Mouse (Mus musculus): ENCODE results near the gene Gm10135.
"Not testable (repeated sequence)": the region's sequence is repeated elsewhere in the genome, so short reads cannot be mapped to it uniquely, and the experiment has no call there.

Gene Gm10135

GRCm38 (mm10) chr5:72974602-72975001 is at the start of gene Gm10135:
Gene Gm10135, minus strand, starts transcription at chr5:72974702.
- DNase-seq, result no peak

GRCm38 (mm10) chr5:73023801-73024200 is 49.3 kb upstream of the Gm10135 start:
- DNase-seq, result no peak

- no peak for DNase-seq
These were observed 40.2 kb upstream of the Gm10135 start for GRCm38 (mm10) chr5:73014745-73015144.

- peak; percentile 31 for DNase-seq
These were observed 39.2 kb upstream of the Gm10135 start for GRCm38 (mm10) chr5:73013611-73014287.

GRCm38 (mm10) chr5:73012884-73013610 is 38.5 kb upstream of the Gm10135 start:
- DNase-seq, result not testable (repeated sequence)

- not testable (repeated sequence) for DNase-seq
These were observed 37.3 kb upstream of the Gm10135 start for GRCm38 (mm10) chr5:73011806-73012205.

- DNase-seq, result not testable (repeated sequence)
These were observed 33.7 kb upstream of the Gm10135 start for GRCm38 (mm10) chr5:73008230-73008629.

GRCm38 (mm10) chr5:73007582-73007959 is 33.1 kb upstream of the Gm10135 start:
- no peak for DNase-seq

- DNase-seq, result peak; percentile 58
These were observed 32.5 kb upstream of the Gm10135 start, which contains the start of gene Slc10a4 for GRCm38 (mm10) chr5:73006784-73007581. Gene Slc10a4, plus strand, starts transcription at chr5:73006883.

GRCm38 (mm10) chr5:73004046-73004445 is 29.5 kb upstream of the Gm10135 start:
- no peak for DNase-seq

- not testable (repeated sequence) for DNase-seq
These were observed 24.0 kb upstream of the Gm10135 start for GRCm38 (mm10) chr5:72998546-72998945.

GRCm38 (mm10) chr5:72995379-72995778 is 20.9 kb upstream of the Gm10135 start:
- peak; percentile 53 for DNase-seq

GRCm38 (mm10) chr5:72994928-72995327 is 20.4 kb upstream of the Gm10135 start:
- DNase-seq, result no peak

- no peak for DNase-seq
These were observed 19.9 kb upstream of the Gm10135 start for GRCm38 (mm10) chr5:72994424-72994823.

GRCm38 (mm10) chr5:72992474-72992873 is 18.0 kb upstream of the Gm10135 start:
- DNase-seq, result no peak

GRCm38 (mm10) chr5:72989756-72990155 is 15.3 kb upstream of the Gm10135 start:
- DNase-seq, result no peak

- DNase-seq, result no peak
These were observed 13.3 kb upstream of the Gm10135 start for GRCm38 (mm10) chr5:72987786-72988185.

- DNase-seq, result peak; percentile 81
These were observed 9.6 kb upstream of the Gm10135 start for GRCm38 (mm10) chr5:72984091-72984490.

- no peak for DNase-seq
These were observed 2.0 kb upstream of the Gm10135 start for GRCm38 (mm10) chr5:72976539-72976938.

- no peak for DNase-seq
These were observed 1.5 kb upstream of the Gm10135 start for GRCm38 (mm10) chr5:72975996-72976395.

- DNase-seq, result peak; percentile 33
These were observed 1.6 kb downstream of the Gm10135 start for GRCm38 (mm10) chr5:72972934-72973333.

GRCm38 (mm10) chr5:72972435-72972834 is 2.1 kb downstream of the Gm10135 start:
- DNase-seq, result no peak

- no peak for DNase-seq
These were observed 8.8 kb downstream of the Gm10135 start for GRCm38 (mm10) chr5:72965706-72966105.
